Mouse (Mus musculus) thymus, adult 2 months (tissue): ENCODE results near the gene Snx3.

Experiments used
- CTCF ChIP-seq: fragments of 200-500 bp; IDR thresholded peaks from 2 replicates; pipeline ENCODE4 v1.5.1; 2012; ENCODE audit warnings: mild to moderate bottlenecking, control low read depth, low read length, moderate library complexity, borderline replicate concordance; ENCODE audit not compliant: control insufficient read depth, poor library complexity, insufficient read depth; ENCODE audit errors: extremely low read depth
- POLR2A ChIP-seq: fragments of 200-500 bp; IDR thresholded peaks from 2 replicates; pipeline ENCODE4 v1.6.1; 2012; ENCODE audit warnings: mild to moderate bottlenecking, low read length, control low read depth, moderate library complexity; ENCODE audit not compliant: control insufficient read depth, poor library complexity, insufficient read depth; ENCODE audit errors: extremely low read depth

DNA sequence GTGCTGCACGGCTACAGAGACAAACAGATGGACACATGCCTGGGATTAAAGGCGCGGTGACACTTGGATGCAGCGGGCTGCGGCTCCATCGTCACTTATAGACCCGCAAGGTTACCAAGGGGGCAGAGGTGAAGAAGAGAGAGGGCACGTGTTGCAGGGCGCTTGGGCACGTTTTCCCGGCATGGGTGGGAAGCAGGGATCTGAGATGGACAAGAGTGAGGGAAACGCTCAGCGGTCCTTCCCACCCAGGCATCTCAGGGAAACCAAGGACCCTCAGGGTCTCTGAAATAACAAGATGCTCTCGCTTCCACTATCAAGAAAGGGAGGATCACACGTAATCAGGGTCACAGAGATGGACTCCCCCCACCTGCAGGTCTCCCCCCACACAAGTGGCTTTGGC is 71.1 kb downstream of the Snx3 start:
- TF ChIP-seq CTCF: no peak
- TF ChIP-seq POLR2A: no peak
